Mouse (Mus musculus) gastrocnemius, postnatal 25 days (tissue): ENCODE results near the gene Ppp1r3e. TPM values are rescaled to one million over a fixed set of nuclear protein-coding genes. Genes with fewer than 3 reads are reported as not detected.

ENCODE experiments used
- total RNA-seq, 2 experiments: library from RNA; stranded (reverse); gene quantifications; 1 replicate in 1 of 2; 2 replicates in 1 of 2; pipeline ENCODE4 v1.2.3; 2021

Ppp1r3e gene
- total RNA-seq, 2 experiments from 2014 or later: 3.0 to 3.5 TPM

Other genes with a start within 250 kb of the Ppp1r3e start
- gene Gm17606, start 236.6 kb downstream of the Ppp1r3e start, total RNA-seq: not detected
- gene Cdh24, start 236.2 kb downstream of the Ppp1r3e start, total RNA-seq: under 1 TPM; 0.28 to 0.38 TPM
- 10 to 100 TPM in 1 of 2 experiments, 1 to 10 TPM in 1; 8.4 to 10.0 TPM for gene 1700123O20Rik, start 191.3 kb downstream of the Ppp1r3e start, total RNA-seq
- gene Acin1, start 190.6 kb downstream of the Ppp1r3e start, total RNA-seq: 10 to 100 TPM; 61.2 to 78.1 TPM
- gene Gm29776, start 178.7 kb downstream of the Ppp1r3e start, total RNA-seq: not detected
- gene Cebpe, start 165.4 kb downstream of the Ppp1r3e start, total RNA-seq: not detected
- 10 to 100 TPM; 12.3 to 13.0 TPM for gene Slc7a8, start 95.6 kb downstream of the Ppp1r3e start, total RNA-seq
- gene Rnf212b, start 63.4 kb downstream of the Ppp1r3e start, total RNA-seq: 1 to 10 TPM; 1.3 to 2.0 TPM
- 1 to 10 TPM; 3.3 to 4.5 TPM for gene Homez, start 6.6 kb downstream of the Ppp1r3e start, total RNA-seq
- 10 to 100 TPM; 21.6 to 24.4 TPM for gene Bcl2l2, start 5.8 kb upstream of the Ppp1r3e start, total RNA-seq
- 1 to 10 TPM; 1.3 to 2.3 TPM for gene Gm20521, start 5.9 kb upstream of the Ppp1r3e start, total RNA-seq
- gene Pabpn1, start 14.9 kb upstream of the Ppp1r3e start, total RNA-seq: 10 to 100 TPM; 47.1 to 52.7 TPM
- gene Slc22a17, start 35.6 kb upstream of the Ppp1r3e start, total RNA-seq: 1 to 10 TPM; 2.4 to 2.5 TPM
- 1 to 10 TPM; 2.6 to 3.7 TPM for gene Efs, start 48.6 kb upstream of the Ppp1r3e start, total RNA-seq
- gene Il25, start 55.1 kb upstream of the Ppp1r3e start, total RNA-seq: not detected
- under 1 TPM; 0.51 to 0.70 TPM for gene Cmtm5, start 58.7 kb upstream of the Ppp1r3e start, total RNA-seq
- 100 to 1,000 TPM in 1 of 2 experiments, 10 to 100 TPM in 1; 42.1 to 200 TPM for gene Myh6, start 89.4 kb upstream of the Ppp1r3e start, total RNA-seq
- gene Gm17428, start 99.4 kb upstream of the Ppp1r3e start, total RNA-seq: not detected
- gene Myh7, start 117.1 kb upstream of the Ppp1r3e start, total RNA-seq: 1,000 to 10,000 TPM in 1 of 2 experiments, 100 to 1,000 TPM in 1; 192 to 1,011 TPM
- gene Ngdn, start 137.9 kb upstream of the Ppp1r3e start, total RNA-seq: 10 to 100 TPM; 15.7 to 17.0 TPM
- gene Zfhx2, start 214.8 kb upstream of the Ppp1r3e start, total RNA-seq: 1 to 10 TPM; 3.5 to 3.7 TPM
- gene Thtpa, start 217.2 kb upstream of the Ppp1r3e start, total RNA-seq: 10 to 100 TPM; 10.5 to 11.1 TPM
- 1 to 10 TPM; 4.8 to 5.7 TPM for gene Ap1g2, start 229.0 kb upstream of the Ppp1r3e start, total RNA-seq
- gene Jph4, start 239.4 kb upstream of the Ppp1r3e start, total RNA-seq: under 1 TPM; 0.28 to 0.35 TPM